Mouse (Mus musculus) liver, embryonic 11.5 days (tissue): ENCODE measurements around the gene Gbe1. TPM values are rescaled to one million over a fixed set of nuclear protein-coding genes. Genes with fewer than 3 reads are reported as not detected.

ENCODE experiments used
- ATAC-seq: fragments of 200-750 bp; cut with Nextera tagmentation; replicated peaks from 2 replicates; pipeline ENCODE4 v1.8.0; 2017; ENCODE audit warnings: moderate number of reproducible peaks, mild to moderate bottlenecking, moderate TSS enrichment, moderate library complexity; ENCODE audit not compliant: low FRiP score
- DNase-seq: peaks from one replicate; pipeline ENCODE4 v3.0.0-alpha.2; 2017; ENCODE audit warnings: low spot score
- H3K27ac ChIP-seq: fragments of 300-500 bp; sonication (generic); 2 replicates; pipeline ENCODE4 v1.5.1; 2014; ENCODE audit warnings: mild to moderate bottlenecking, low read depth, low read length, control low read depth
- H3K27me3 ChIP-seq: fragments of 300-500 bp; sonication (generic); replicated peaks from 2 replicates; pipeline ENCODE4 v1.6.1; 2014; ENCODE audit warnings: low read length, mixed read lengths; ENCODE audit not compliant: control insufficient read depth, insufficient read depth
- H3K36me3 ChIP-seq: fragments of 300-500 bp; sonication (generic); 2 replicates; pipeline ENCODE4 v1.6.1; 2014; ENCODE audit warnings: mild to moderate bottlenecking, low read length, moderate library complexity, mixed read lengths; ENCODE audit not compliant: control insufficient read depth, insufficient read depth
- H3K4me1 ChIP-seq: fragments of 300-500 bp; sonication (generic); replicated peaks from 2 replicates; pipeline ENCODE4 v1.6.1; 2014; ENCODE audit warnings: low read length, mixed read lengths; ENCODE audit not compliant: control insufficient read depth, insufficient read depth
- H3K4me2 ChIP-seq: fragments of 300-500 bp; sonication (generic); 2 replicates; pipeline ENCODE4 v1.6.1; 2014; ENCODE audit warnings: mild to moderate bottlenecking, control low read depth, moderate library complexity
- H3K4me3 ChIP-seq: fragments of 300-500 bp; sonication (generic); 2 replicates; pipeline ENCODE4 v1.5.1; 2014; ENCODE audit warnings: low read depth, low read length, control low read depth
- H3K9ac ChIP-seq: fragments of 300-500 bp; sonication (generic); 2 replicates; pipeline ENCODE4 v1.6.1; 2014; ENCODE audit warnings: low read depth, low read length, control low read depth
- H3K9me3 ChIP-seq: fragments of 300-500 bp; sonication (generic); 2 replicates; pipeline ENCODE4 v1.6.1; 2016; ENCODE audit warnings: low read length, inconsistent platforms, mixed read lengths; ENCODE audit not compliant: control insufficient read depth
- WGBS: fragments of 180-500 bp; shearing (Covaris S2); extraction: QIAGEN DNeasy Blood & Tissue Kit; methylation state at CpG from one replicate; pipeline ENCODE4 v1.1.7; 2014; 5-methylcytosine and 5-hydroxymethylcytosine counted together
- polyA plus RNA-seq: library from polyadenylated mRNA; unstranded; fragments of >200 nt; fragmentation: Nextera tagmentation; extraction: Ambion mirVana; gene quantifications from 2 replicates; pipeline ENCODE4 v1.2.1, GENCODE M21; 2014

Gene Gbe1
- polyA plus RNA-seq, 1 experiment from 2014 or later, result 9.4 TPM

GRCm38 (mm10) chr16:70506457-70506856 is 192.7 kb downstream of the Gbe1 start:
- no peaks in the 10 kb centered on the region for H3K27me3 ChIP-seq
- no peak for DNase-seq
- H3K27ac ChIP-seq, result no peak overlapping the region
- WGBS, result 65% methylated on average over 1 of the region's 1 CpGs
- H3K36me3 ChIP-seq, result no peaks in the 10 kb centered on the region
- no peak overlapping the region for H3K9ac ChIP-seq
- H3K4me1 ChIP-seq, result no peaks in the 10 kb centered on the region
- no peak overlapping the region for H3K4me3 ChIP-seq
- H3K9me3 ChIP-seq, result no peaks in the 10 kb centered on the region
- no peak overlapping the region for H3K4me2 ChIP-seq
- no peak for ATAC-seq

- Histone ChIP-seq H3K4me3 (no peak overlapping the region), H3K4me1 (no peaks in the 10 kb centered on the region), H3K27me3 (no peaks in the 10 kb centered on the region), H3K27ac (no peak overlapping the region), H3K9ac (no peak overlapping the region), H3K4me2 (no peak overlapping the region), H3K9me3 (no peaks in the 10 kb centered on the region), H3K36me3 (no peaks in the 10 kb centered on the region)
- DNase-seq, result no peak
- no peak for ATAC-seq
- WGBS, result 78% methylated on average over 3 of the region's 3 CpGs
Observed at GRCm38 (mm10) chr16:70510938-70511337, 197.2 kb downstream of the Gbe1 start.

GRCm38 (mm10) chr16:70522861-70523260 is 209.1 kb downstream of the Gbe1 start:
- WGBS, result 78% methylated on average over 2 of the region's 2 CpGs
- Histone ChIP-seq H3K4me1 (no peaks in the 10 kb centered on the region), H3K9ac (no peak overlapping the region), H3K27me3 (no peaks in the 10 kb centered on the region), H3K27ac (no peak overlapping the region), H3K9me3 (no peaks in the 10 kb centered on the region), H3K4me2 (no peak overlapping the region), H3K36me3 (no peaks in the 10 kb centered on the region), H3K4me3 (no peak overlapping the region)
- DNase-seq (no peak), ATAC-seq (no peak)

GRCm38 (mm10) chr16:70523566-70523965 is 209.8 kb downstream of the Gbe1 start:
- no peak overlapping the region for H3K4me2 ChIP-seq
- no peak for DNase-seq
- H3K9ac ChIP-seq, result no peak overlapping the region
- no peaks in the 10 kb centered on the region for H3K9me3 ChIP-seq
- no peak overlapping the region for H3K4me3 ChIP-seq
- H3K27ac ChIP-seq, result no peak overlapping the region
- no peaks in the 10 kb centered on the region for H3K4me1 ChIP-seq
- ATAC-seq, result no peak
- H3K36me3 ChIP-seq, result no peaks in the 10 kb centered on the region
- WGBS, result 87% methylated on average over 8 of the region's 8 CpGs
- H3K27me3 ChIP-seq, result no peaks in the 10 kb centered on the region

GRCm38 (mm10) chr16:70524273-70524672 is 210.5 kb downstream of the Gbe1 start:
- ATAC-seq (no peak), DNase-seq (no peak)
- WGBS, result 81% methylated on average over 4 of the region's 4 CpGs
- Histone ChIP-seq H3K27ac (no peak overlapping the region), H3K4me2 (no peak overlapping the region), H3K9ac (no peak overlapping the region), H3K4me3 (no peak overlapping the region), H3K9me3 (no peaks in the 10 kb centered on the region), H3K27me3 (no peaks in the 10 kb centered on the region), H3K4me1 (no peaks in the 10 kb centered on the region), H3K36me3 (no peaks in the 10 kb centered on the region)

- Histone ChIP-seq H3K9ac (no peak overlapping the region), H3K27ac (no peak overlapping the region), H3K9me3 (no peaks in the 10 kb centered on the region), H3K4me1 (no peaks in the 10 kb centered on the region), H3K27me3 (no peaks in the 10 kb centered on the region), H3K4me3 (no peak overlapping the region), H3K4me2 (no peak overlapping the region), H3K36me3 (no peaks in the 10 kb centered on the region)
- DNase-seq, result no peak
- WGBS, result 87% methylated on average over 8 of the region's 8 CpGs
- no peak for ATAC-seq
Observed at GRCm38 (mm10) chr16:70527224-70527623, 213.5 kb downstream of the Gbe1 start.

GRCm38 (mm10) chr16:70535224-70535623 is 221.5 kb downstream of the Gbe1 start:
- Histone ChIP-seq H3K9ac (no peak overlapping the region), H3K4me1 (no peaks in the 10 kb centered on the region), H3K4me3 (no peak overlapping the region), H3K27ac (no peak overlapping the region), H3K9me3 (no peaks in the 10 kb centered on the region), H3K36me3 (no peaks in the 10 kb centered on the region), H3K27me3 (no peaks in the 10 kb centered on the region), H3K4me2 (no peak overlapping the region)
- WGBS, result 91% methylated on average over 2 of the region's 2 CpGs
- no peak for ATAC-seq
- DNase-seq, result no peak

GRCm38 (mm10) chr16:70550835-70551234 is 237.1 kb downstream of the Gbe1 start:
- H3K4me2 ChIP-seq, result no peak overlapping the region
- no peaks in the 10 kb centered on the region for H3K27me3 ChIP-seq
- WGBS, result 62% methylated on average over 3 of the region's 3 CpGs
- ATAC-seq, result no peak
- H3K27ac ChIP-seq, result no peak overlapping the region
- H3K9ac ChIP-seq, result no peak overlapping the region
- DNase-seq, result no peak
- no peaks in the 10 kb centered on the region for H3K9me3 ChIP-seq
- no peaks in the 10 kb centered on the region for H3K36me3 ChIP-seq
- H3K4me3 ChIP-seq, result no peak overlapping the region
- no peaks in the 10 kb centered on the region for H3K4me1 ChIP-seq

- ATAC-seq (no peak), DNase-seq (no peak)
- Histone ChIP-seq H3K9me3 (no peaks in the 10 kb centered on the region), H3K9ac (no peak overlapping the region), H3K4me2 (no peak overlapping the region), H3K27ac (no peak overlapping the region), H3K36me3 (no peaks in the 10 kb centered on the region), H3K4me3 (no peak overlapping the region), H3K4me1 (no peaks in the 10 kb centered on the region), H3K27me3 (no peaks in the 10 kb centered on the region)
- WGBS, result 86% methylated on average over 10 of the region's 10 CpGs
Observed at GRCm38 (mm10) chr16:70561635-70562348, 248.0 kb downstream of the Gbe1 start.
